Mouse (Mus musculus): ENCODE data around the gene Nrde2.

GRCm38 (mm10) chr12:100135117-100135516 lies 24.3 kb downstream of the Nrde2 start:
- TF ChIP-seq CTCF (conservative IDR thresholded peaks at IDR 0.05 in 1 of 2, IDR thresholded peaks at IDR 0.05 in 1 of 2; ENCODE audit: low read depth in 2 of 2, low read length in 2 of 2) (no peak), POLR2A (IDR thresholded peaks at IDR 0.05; ENCODE audit: low read depth, low read length) (no peak), MYC (IDR thresholded peaks at IDR 0.05; ENCODE audit: low read depth, low read length) (no peak), MAFK (IDR thresholded peaks at IDR 0.05; ENCODE audit: insufficient replicate concordance, low read length) (no peak)
